Mouse (Mus musculus) lung, postnatal 0 days (tissue): ENCODE results near the gene Taf8.

Source experiments
- CTCF ChIP-seq: IDR thresholded peaks from 2 replicates; pipeline ENCODE4 v1.5.1; 2016; ENCODE audit warnings: antibody characterized with exemption, mild to moderate bottlenecking
- EP300 ChIP-seq: IDR thresholded peaks from 2 replicates; pipeline ENCODE4 v1.6.1; 2016; ENCODE audit warnings: antibody characterized with exemption, mild to moderate bottlenecking, control low read depth

- TF ChIP-seq CTCF (no peak), EP300 (no peak)
Observed at GRCm38 (mm10) chr17:47458310-47458709, 43.8 kb downstream of the Taf8 start.
